Mouse (Mus musculus) testis, postnatal 14 days (tissue): ENCODE results near the gene Cpsf6.
"Not testable (repeated sequence)": the region's sequence is repeated elsewhere in the genome, so short reads cannot be mapped to it uniquely, and the experiment has no call there.

Source experiments
- DNase-seq: peaks from one replicate; pipeline ENCODE4 v3.0.0; 2021; ENCODE audit warnings: low spot score

The Cpsf6 gene

DNA sequence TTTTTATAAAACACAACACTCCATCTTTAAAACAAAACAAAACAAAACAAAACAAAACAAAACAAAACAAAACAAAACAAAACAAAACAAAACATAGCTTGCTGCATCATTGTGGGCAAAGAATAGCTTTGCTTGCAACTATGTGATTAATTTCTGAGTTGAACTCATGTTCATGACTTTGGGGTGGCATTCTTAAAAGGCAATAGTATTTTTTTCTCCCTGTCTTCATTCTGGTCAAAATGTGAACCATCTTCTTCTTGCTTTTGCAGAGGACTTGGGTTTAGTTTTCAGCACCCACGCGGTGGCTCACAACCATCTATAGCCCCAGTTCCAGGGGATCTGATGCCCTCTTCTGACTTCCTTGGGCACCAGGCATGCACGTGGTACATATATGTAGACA is 20.0 kb upstream of the Cpsf6 start:
- DNase-seq = no peak

DNA sequence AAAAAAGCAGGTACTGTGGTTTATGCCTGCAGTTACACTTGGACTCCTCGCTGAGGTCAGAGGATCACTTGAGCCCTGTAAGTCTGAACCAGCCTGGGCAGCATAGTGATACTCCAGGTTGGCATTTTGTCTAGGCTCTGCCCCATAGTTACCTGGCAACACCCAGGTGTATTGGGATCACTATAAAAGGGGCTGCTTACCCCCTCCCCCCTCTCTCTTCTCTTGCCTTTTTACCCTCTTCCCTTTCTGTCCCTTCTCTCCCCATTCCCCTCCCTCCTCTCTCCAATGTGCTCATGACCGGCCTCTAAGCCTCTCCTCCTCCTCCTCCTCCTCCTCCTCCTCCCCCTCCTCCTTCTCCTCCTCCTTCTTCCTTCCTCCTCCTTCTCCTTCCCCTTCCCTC is 19.4 kb upstream of the Cpsf6 start:
- no peak for DNase-seq

DNA sequence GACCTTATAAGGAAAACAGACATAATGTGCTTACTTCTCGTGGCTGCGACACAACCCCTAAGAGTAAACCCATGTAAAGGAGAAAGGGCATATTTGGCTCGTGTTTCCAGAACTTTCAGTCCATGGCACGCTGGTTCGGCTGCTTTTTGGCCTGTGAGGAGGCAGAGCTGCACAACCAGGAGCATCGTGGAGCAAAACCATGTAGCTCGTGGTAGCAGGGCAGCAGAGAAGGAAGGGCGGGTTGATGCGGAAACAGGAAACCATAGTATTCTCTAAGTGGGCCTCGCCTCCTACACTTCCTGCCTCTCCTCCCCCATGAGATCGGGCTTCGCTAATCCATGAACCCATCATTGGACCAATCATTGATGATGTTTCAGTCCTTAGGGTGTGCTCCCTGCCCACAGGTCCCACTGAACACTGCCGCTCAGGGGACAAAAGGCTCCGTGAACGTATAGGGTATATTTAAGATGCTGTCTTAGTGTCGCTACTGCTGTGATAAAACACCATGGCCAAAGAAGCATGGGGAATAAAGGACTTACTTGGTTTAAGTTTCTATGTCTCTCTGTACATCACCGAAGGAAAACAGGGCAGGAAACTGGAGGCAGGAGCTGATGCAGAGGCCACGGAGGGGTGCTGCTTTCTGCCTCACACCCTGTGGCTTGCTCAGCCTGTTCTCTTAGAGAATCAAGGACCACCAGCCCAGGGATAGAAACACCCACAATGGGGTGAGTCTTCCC is 18.4 kb upstream of the Cpsf6 start:
- DNase-seq = no peak

DNA sequence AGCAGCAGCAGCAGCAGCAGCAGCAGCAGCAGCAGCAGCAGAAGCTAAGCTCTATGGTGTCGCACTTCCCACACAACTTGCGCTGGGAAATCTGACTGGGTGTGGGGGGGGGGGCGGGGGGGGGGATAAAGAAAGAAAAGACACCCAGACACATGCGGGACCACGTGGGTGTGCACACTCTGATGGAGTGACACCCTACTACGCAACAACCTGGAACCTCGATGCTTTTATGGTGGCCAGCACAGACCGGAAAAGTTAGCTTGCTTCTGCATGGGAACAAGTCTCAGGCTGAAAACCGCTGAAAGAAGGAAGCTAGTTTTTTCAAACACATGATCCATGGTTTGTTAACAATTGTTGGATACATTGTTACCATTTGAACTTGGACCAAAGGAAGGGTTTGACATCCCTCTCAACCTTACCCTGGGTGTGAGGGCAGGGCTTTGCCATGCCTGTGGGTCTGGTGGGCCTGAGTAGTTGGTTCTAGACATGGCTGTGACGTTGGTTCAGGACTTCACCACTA is 17.4 kb upstream of the Cpsf6 start:
- peak; percentile 24 for DNase-seq

DNA sequence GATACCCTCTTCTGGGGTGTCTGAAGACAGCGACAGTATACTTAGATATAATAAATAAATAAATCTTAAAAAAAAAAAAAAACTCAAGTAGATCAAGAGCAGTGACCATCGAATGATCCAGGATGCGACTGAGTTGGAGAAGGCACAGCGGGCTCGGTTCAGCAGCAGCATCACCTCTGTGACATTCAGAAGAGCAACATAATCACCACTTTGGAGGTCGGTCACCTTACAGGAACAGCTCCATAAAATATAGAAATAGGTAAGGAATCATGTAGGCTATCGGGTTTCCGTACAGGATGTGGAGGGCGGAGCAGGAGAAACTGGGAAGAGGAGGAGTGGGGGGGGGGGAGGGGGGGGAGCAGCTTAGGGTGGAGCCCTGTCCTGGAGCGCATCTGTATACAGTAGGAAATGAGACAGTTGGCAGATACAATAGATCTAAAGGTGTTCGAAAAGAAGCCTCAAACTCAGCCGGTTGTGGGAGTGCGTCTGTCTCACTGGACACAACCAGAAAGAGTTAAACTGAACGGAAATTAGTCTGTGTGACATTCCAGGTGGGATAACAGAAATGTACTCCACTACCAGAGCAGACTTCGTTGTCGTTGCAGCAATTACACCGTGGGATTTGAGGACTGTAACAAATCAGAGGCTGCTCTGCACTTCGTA is 16.7 kb upstream of the Cpsf6 start:
- no peak for DNase-seq

DNA sequence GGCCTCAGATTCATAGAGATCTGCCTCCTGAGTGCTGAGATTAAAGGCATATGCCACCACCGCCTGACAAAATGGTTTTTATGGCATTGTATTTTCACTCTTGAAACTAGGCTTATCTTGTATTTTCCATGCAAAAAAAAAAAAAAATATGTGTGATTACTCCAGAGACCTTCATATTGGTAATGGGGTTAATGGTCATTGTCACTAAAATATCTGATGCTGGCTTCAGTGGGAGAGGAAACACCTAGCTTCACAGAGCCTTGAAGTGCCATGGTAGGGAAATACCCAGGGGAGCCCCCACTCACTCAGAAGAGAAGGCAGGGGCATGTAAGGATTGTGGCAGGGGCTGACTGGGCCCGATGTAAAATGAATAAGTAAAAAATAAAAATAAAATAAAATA is 16.0 kb upstream of the Cpsf6 start:
- DNase-seq = no peak

DNA sequence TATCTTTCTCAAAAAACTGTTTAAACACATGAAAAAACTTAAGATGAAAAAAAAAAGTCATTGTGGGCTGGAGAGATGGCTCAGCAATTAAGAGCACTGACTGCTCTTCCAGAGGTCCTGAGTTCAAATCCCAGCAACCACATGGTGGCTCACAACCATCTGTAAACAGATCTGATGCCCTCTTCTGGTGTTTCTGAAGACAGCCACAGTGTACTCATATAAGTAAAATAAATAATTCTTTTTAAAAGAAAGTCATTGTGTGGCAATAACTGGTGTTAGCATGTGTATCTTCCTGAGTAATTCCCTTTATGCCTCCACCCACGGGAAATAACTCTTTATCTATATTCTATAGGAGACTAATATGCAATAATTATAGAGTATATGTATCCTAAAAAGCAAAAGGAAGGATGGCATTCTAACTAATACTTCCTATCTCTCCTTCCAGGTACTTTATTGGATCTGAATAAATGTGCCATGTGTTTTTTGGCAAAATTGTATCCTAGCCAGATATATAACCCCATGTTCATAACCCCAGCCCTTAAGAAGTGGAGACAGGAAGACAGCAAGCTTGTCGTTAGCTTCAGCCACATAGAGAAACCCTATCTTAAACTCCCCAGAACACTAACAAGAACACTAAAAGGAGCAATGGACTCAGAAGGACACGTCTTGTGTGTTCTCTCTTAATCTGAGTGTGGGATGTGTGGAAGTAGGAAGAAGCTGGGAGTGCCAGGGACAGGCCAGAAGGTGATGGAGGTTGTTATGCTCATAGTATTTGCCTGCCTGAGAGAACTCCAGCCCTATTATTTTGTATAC is 15.1 kb upstream of the Cpsf6 start:
- no peak for DNase-seq

DNA sequence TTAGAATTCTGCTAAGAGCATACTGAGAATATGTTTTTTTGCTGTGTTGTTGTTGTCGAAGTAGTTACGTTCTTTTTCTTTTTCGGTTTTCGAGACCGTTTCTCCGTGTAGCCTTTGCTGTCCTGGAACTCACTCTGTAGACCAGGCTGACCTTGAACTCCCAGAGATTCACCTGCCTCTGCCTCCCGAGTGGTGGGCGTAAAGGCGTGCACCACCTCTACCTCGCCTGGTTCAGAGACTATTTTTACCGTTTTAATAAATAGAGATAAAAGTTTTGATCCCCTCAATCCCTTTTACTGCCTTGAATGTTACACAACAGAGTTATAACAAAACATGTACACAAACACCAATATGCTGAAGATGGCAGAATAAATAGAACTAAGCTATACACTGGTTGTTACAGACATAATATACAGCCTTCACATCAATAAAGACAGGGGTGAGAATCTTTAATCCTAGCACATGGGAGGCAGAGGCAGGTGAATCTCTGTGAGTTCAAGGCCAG is 14.1 kb upstream of the Cpsf6 start:
- DNase-seq = no peak

DNA sequence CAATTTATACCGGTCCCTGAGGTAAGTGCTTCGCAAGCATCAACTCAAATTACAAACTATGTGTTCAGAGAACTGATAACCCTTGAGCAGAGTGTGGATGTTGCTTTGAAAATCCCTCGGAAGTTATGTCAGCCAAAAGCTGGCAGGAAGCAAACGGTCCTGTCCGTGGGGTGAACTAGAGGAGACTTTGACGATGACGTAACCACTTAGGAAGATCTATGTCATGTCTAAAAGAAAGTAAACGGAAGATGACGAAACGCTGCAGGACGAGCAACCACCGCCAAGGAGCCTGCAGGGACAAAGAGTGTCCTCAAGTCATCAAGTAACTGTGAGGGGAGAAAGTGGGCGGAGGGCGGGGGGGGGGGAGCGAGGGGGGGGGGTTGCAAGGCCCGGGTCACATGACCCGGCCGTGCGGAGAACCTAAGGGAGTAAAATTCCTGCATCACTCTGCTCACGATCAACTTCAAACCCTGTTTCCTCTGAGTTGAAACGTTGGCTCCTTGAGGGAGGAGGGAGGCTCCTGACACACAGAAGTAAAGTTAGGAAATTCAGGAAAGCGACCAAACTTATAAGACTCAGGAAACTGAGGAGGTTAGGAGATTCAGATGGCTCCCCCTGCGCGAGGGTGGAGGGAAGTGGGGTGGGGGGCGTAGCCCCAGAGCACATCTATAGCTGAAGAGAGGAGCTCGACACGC is 13.5 kb upstream of the Cpsf6 start:
- no peak for DNase-seq

DNA sequence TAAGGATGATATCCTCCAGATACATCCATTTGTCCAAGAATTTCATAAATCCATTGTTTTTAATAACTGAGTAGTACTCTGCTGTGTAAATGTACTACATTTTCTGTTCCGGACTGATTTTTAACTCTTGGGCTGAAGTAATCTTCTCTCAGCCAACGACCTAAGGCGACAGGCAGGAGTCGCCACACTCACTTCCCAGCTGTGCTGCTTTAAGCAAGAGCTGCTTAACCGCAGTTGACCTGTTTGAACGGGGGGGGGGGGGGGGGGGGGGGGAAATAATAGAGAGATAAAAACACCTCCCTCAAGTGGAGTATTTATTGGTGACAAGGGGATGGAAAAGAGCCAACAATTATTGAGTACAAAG is 13.0 kb upstream of the Cpsf6 start:
- DNase-seq = no peak

DNA sequence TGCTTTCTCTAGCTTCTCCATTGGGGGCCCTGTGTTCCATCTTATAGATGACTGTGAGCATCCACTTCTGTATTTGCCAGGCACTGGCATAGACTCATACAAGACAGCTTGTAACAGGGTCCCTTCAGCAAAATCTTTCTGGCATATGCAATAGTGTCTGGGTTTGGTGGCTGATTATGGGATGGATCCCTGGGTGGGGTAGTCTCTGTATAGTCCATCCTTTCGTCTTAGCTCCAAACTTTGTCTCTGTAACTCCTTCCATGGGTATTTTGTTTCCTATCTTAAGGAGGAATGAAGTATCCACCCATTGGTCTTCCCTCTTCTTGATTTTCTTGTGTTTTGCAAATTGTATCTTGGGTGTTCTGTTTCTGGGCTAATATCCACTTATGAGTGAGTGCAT is 12.6 kb upstream of the Cpsf6 start:
- DNase-seq = not testable (repeated sequence)

DNA sequence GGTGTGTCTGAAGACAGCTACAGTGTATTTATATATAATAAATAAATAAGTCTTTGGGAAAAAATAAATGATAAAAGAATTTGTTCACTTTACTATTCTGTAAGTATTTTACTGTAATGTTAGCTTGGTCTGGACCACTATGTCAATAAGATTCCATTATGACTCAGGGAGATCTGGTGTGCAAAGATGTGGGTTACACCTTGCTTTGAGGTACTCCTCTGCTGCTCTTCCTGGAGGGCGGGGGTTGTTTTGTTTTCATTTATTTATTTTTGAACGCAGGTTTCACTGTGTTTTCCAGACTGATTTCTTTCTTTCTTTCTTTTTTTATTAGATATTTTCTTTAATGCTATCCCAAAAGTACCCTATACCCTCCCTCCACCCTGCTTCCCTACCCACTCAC is 12.0 kb upstream of the Cpsf6 start:
- DNase-seq = no peak

DNA sequence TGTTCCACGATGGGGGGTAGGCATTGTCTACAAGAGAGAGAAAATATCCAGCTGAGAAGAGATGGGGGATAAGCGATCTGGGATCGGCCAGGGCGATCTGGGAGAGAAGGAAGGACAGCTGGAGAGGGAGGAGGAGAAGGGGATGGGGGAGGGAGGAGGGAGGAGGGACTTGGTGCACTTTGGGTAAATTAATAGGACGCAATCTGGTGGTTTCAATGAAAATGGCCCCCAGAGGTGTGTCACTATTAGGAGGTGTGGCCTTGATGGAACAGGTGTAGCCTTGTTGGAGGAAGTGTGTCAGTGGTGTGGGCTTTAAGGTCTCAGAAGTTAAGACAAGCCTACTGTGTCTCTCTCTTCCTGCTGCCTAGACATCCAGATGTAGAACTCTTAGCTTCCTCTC is 11.2 kb upstream of the Cpsf6 start:
- no peak for DNase-seq

DNA sequence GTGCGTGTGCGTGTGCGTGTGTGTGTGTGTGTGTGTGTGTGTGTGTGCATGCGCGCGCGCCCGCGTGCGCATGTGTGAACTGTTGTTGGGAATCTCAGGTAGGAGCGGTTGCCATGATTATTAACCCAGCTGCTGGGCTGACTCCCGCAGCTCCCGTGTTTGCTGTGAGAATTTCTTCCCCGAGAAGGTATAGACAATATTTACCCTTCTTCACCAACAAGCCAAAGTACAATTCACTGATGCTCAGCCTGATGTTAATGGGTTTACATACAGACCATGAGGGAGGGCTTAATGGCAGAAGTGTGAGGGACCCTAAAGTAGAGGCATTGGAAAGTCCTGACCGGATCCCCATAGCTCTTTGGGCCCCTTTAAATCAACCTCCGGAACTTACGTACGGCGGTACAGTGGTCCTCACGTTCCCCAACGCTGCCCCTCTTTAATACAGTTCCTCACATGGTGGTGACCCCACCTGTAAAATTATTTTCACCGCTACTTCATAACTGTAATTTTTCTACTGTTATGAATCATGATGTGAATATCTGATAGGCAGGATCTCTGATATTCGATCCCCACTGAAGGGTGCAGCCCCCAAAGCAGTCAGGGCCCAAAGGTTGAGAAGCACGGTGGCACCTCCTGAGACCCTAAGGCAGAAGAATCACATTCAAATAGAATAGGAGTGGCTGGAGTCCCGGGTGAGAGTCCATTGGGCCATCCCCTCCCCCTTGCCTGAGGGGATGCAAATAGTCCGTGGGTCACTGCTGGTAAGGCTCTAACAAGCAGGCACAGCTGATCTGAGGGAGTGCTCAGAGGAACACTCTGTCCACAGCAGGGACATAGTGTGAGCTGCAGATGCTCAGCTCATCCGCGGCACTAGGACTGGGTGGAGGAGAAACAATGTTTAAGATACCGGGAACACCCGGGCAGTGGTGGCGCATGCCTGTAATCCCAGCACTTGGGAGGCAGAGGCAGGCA is 10.4 kb upstream of the Cpsf6 start:
- peak; percentile 64 for DNase-seq

DNA sequence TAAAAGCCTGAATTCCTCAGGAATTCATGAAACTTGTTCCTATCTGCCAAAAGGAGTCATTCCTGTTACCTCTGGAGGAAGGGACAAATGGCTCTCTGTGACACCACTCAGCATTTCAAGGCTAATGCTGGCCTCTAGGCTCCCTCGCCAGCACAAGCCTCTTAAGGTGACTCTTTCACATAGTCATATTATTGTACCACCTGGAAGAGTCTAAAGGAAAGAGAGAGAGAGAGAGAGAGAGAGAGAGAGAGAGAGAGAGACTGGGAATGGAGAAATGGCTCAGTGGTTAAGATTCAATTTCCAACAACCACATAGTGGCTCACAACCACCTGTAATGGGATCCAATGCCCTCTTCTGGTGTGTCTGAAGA is 9.5 kb upstream of the Cpsf6 start:
- no peak for DNase-seq

DNA sequence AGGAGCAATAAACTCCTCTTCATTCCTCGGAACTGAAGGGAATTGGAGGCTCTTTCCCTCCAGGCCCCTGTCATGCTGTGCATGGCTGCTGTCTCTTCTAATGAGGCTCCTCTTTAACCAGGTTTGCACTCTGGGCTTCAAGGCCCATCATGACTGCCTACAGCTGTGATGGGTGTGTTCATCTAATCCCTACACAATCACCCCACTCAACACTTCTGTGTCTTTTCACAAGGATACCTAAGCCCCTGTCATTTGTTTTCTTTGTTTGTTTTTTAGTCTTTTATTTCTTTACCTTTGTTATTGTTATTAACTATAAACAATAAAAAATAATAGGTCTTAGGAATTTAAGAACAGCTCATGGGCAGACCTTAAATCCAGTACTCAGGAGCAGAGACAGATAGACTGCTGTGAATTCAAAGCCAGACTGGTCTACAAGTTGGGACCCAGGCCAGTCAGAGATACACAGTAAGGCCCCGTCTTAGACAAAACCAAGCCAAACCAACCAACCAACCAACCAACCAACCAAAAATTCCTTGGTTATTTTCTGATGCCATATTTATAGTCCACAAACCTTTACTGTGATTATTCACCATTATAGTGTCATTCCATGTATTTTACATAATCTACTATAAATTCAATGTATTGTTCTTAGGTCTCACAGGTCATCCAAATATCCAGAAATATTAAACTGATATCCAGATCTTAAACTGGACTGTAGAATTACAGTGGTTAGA is 9.0 kb upstream of the Cpsf6 start:
- DNase-seq = no peak

DNA sequence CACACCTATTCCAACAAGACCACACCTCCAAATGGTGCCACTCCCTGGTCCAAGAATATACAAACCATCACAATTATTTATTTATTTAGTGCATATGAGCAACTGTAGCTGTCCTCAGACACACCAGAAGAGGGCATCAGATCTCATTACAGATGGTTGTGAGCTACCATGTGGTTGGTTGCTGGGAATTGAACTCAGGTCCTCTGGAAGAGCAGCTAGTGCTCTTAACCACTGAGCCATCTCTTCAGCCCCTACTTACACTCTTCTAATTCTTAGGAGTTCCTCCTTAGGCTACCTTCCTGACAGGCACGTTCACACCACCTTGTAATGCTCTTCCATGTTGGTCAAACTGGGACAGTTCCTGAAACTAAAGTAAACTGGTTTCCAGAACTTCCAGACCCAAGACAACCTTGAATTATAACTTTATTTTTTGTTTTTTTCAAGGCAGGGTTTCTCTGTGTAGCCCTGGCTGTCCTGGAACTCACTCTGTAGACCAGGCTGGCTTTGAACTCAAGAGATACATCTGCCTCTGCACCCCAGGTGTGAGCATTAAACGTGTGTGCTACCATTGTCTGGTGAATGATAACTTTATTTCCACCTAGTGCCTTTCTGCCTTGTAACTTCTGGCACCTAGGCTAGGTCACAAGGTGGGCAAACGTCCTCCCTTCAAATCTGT is 8.3 kb upstream of the Cpsf6 start:
- DNase-seq = not testable (repeated sequence)

DNA sequence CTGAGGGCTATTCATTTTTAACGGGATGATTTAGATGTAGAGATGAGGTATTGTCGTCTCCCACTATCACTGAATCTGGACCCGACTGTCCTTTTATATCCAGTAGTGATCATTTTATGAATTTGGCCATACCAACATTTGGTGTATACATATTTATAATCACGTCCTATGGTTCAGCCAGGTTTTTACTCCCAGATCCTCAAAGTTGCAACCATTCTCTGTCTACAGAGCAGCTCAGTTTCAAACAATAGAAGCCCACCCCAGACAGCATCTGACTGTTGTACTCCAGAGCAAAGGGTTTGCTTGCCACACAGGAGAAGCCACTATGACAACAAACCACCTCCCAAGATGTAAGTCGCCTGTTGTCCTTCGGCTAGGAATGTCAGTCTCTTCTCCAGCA is 7.2 kb upstream of the Cpsf6 start:
- DNase-seq = no peak

DNA sequence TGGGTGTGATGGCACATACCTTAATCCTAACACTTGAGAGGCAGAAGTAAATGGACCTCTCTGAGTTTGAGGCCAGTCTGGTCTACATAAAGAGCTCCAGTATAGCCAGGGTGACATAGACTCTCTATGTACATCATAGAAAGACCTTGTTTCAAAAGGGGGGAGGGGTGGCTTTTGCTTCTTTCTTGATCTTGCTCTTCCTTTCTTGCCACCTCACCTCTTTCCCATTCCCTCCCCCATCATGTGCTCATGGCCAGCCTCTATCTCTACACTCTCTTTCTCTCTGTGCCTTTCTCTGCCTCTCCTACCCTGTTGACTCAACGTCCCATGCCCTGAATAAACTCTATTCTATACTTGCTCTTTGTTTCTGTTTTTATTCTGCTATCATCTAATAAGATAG is 6.4 kb upstream of the Cpsf6 start:
- DNase-seq = no peak

DNA sequence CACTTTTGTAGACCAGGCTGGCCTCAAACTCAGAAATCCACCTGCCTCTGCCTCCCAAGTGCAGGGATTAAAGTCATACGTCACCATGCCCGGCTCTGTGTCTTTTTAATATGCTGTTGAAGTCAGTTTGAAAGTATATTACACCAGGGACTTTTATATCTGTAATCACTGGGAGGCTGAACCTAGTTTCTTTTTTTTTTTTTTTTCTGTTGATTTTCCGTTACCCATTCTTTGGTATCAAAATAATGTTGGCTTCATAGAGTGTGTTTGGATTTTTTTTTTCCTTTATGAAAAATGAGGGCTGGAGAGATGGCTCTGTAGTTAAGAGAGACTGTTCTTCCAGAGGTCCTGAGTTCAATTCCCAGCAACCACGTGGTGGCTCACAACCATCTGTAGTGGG is 5.6 kb upstream of the Cpsf6 start:
- no peak for DNase-seq
